Comparison of ENCODE assay signal across 8 mouse cellular contexts in genomic region chr2:103670276-103670680, GRCm38 (mm10).
DNase-seq lines count a peak whose midpoint lies in the region; ATAC-seq lines count a peak whose summit lies in the region.

No protein-coding gene starts in this region.

- H3K4me2 ChIP-seq in hindbrain, embryonic 15.5 days = no peak overlapping the region
- no peak overlapping the region for H3K4me2 ChIP-seq in neural tube, embryonic 15.5 days

- no peaks in the 10 kb centered on the region for H3K36me3 ChIP-seq in hindbrain, embryonic 15.5 days
- no peaks in the 10 kb centered on the region for H3K36me3 ChIP-seq in neural tube, embryonic 15.5 days

- H3K4me1 ChIP-seq in hindbrain, embryonic 15.5 days (replicated peaks) = peaks cover 26% of the 10 kb centered on the region
- H3K4me1 ChIP-seq in neural tube, embryonic 15.5 days = peaks cover 39% of the 10 kb centered on the region

- H3K27me3 ChIP-seq in hindbrain, embryonic 15.5 days = no peaks in the 10 kb centered on the region
- no peaks in the 10 kb centered on the region for H3K27me3 ChIP-seq in neural tube, embryonic 15.5 days (replicated peaks)

- peak; percentile 100 for DNase-seq in 3T3-L1 (ENCODE audit: low read depth, low spot score)
- peak; percentile 87 for DNase-seq in adrenal gland, postnatal 14 days
- peak; percentile 77 for DNase-seq in gastrocnemius, postnatal 10 days
- DNase-seq in left cerebral cortex, adult 9 months (ENCODE audit: low spot score in 2 of 2) = peak; percentile 39 to 77
- no peak for DNase-seq in embryo, embryonic 10 days (ENCODE audit: low spot score)
- no peak for DNase-seq in retina, embryonic 14.5 days (ENCODE audit: low spot score)

- no peaks in the 10 kb centered on the region for H3K9me3 ChIP-seq in hindbrain, embryonic 15.5 days
- H3K9me3 ChIP-seq in neural tube, embryonic 15.5 days (replicated peaks) = no peaks in the 10 kb centered on the region

- 36% methylated on average over 3 of the region's 3 CpGs for WGBS in hindbrain, embryonic 15.5 days
- WGBS in neural tube, embryonic 15.5 days = 50% methylated on average over 3 of the region's 3 CpGs

- H3K9ac ChIP-seq in hindbrain, embryonic 15.5 days = no peak overlapping the region
- H3K9ac ChIP-seq in neural tube, embryonic 15.5 days (replicated peaks) = no peak overlapping the region

- no peak overlapping the region for H3K4me3 ChIP-seq in hindbrain, embryonic 15.5 days
- H3K4me3 ChIP-seq in neural tube, embryonic 15.5 days (replicated peaks) = no peak overlapping the region

- H3K27ac ChIP-seq in hindbrain, embryonic 15.5 days (replicated peaks) = no peak overlapping the region
- H3K27ac ChIP-seq in neural tube, embryonic 15.5 days (replicated peaks) = peak overlapping the region; percentile 18; the same call in 1 of the 2 replicates

- ATAC-seq in hindbrain, embryonic 15.5 days (ENCODE audit: low FRiP score, low read depth) = peak; percentile 63
- ATAC-seq in neural tube, embryonic 15.5 days (ENCODE audit: low FRiP score) = peak; percentile 26; the same call in 1 of the 2 replicates

Comparison
In these comparisons a context has a peak if more than half of its experiments do, and no peak if none do; other contexts are left out.
1. DNase-seq: peak in 3T3-L1 (single experiment), adrenal gland, postnatal 14 days (single experiment), gastrocnemius, postnatal 10 days (single experiment) and left cerebral cortex, adult 9 months (2 of 2); none in embryo, embryonic 10 days (single experiment) and retina, embryonic 14.5 days (single experiment).